Mouse (Mus musculus): ENCODE results near the gene H2al1c. TPM values are rescaled to one million over a fixed set of nuclear protein-coding genes. Genes with fewer than 3 reads are reported as not detected.
"Not testable (repeated sequence)": the region's sequence is repeated elsewhere in the genome, so short reads cannot be mapped to it uniquely, and the experiment has no call there.

H2al1c gene
- total RNA-seq (2012; rRNA removed) (not detected in 2 replicates), polyA plus RNA-seq (2012; ENCODE audit: insufficient read depth in 1 of 2, insufficient read length in 2 of 2, low read depth in 1 of 2, low replicate concordance in 2 of 2, missing spikeins in 1 of 2) (not detected)

DNA sequence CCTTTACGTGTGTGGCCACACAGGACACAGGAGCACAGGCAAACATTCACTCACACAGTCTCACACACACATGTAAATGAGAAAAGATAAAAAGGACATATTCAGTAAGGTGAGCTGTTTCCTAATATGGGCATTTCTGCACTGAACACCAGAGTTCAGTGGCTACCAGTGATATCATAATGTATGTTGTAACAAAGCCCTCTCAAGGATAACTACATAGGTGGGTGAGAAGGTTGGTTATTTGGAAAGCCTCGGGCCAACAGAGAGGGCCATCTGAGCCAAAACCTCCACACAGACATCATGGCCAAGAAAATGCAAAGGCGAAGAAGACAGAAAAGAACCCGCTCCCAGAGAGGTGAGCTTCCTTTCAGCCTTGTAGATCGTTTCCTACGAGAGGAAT is at the start of gene H2al1c:
H2al1c (plus strand) TSS at position 301 of the 400 bp plus-strand sequence.
- not testable (repeated sequence) for DNase-seq (ENCODE audit: low read depth, low spot score); H3K4me3 ChIP-seq (ENCODE audit: control insufficient read depth in 1 of 2, insufficient read depth in 1 of 2, low read depth in 2 of 2, low read length in 2 of 2); H3K79me2 ChIP-seq (ENCODE audit: control insufficient read depth, insufficient read depth, low read length, poor library complexity); H3K27ac ChIP-seq (ENCODE audit: control insufficient read depth, low read depth, low read length); H3K4me1 ChIP-seq (ENCODE audit: control insufficient read depth in 1 of 2, insufficient read depth in 2 of 2, low read length in 2 of 2); H3K27me3 ChIP-seq (ENCODE audit: control insufficient read depth in 1 of 2, insufficient read depth in 2 of 2, low read length in 2 of 2); H3K9ac ChIP-seq (ENCODE audit: control insufficient read depth, low read depth, low read length, poor library complexity, severe bottlenecking); H3K36me3 ChIP-seq (ENCODE audit: control insufficient read depth in 1 of 2, insufficient read depth in 2 of 2, low read length in 2 of 2); H3K9me3 ChIP-seq (replicated peaks; ENCODE audit: insufficient read depth, low read length)

DNA sequence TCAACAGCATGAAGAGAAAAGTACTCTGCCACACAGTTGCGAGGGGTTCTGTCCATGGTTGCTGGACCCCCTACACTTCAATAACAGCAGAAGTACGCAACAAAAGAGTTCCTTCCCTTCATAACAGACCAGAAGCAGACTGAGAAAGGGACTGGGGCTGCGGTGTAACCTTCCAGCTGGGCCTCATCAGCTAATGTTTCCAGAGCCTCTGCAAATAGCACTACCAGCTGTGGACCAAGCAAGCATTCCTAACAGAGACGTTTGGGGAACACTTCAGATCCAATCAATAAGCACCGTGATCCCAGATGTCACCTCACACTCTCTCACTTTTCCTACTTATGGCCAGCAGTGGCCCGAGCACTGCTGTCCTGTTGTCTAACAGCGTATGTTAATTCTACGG is 40.5 kb upstream of the H2al1c start:
- no peak overlapping the region for H3K9ac ChIP-seq (ENCODE audit: control insufficient read depth, low read depth, low read length, poor library complexity, severe bottlenecking)
- DNase-seq (ENCODE audit: low read depth, low spot score): no peak
- H3K36me3 ChIP-seq (ENCODE audit: control insufficient read depth in 1 of 2, insufficient read depth in 2 of 2, low read length in 2 of 2): no peaks in the 10 kb centered on the region
- H3K4me1 ChIP-seq (ENCODE audit: control insufficient read depth in 1 of 2, insufficient read depth in 2 of 2, low read length in 2 of 2): no peaks in the 10 kb centered on the region
- no peaks in the 10 kb centered on the region for H3K79me2 ChIP-seq (ENCODE audit: control insufficient read depth, insufficient read depth, low read length, poor library complexity)
- no peak overlapping the region for H3K4me3 ChIP-seq (ENCODE audit: control insufficient read depth in 1 of 2, insufficient read depth in 1 of 2, low read depth in 2 of 2, low read length in 2 of 2)
- no peaks in the 10 kb centered on the region for H3K27me3 ChIP-seq (ENCODE audit: control insufficient read depth in 1 of 2, insufficient read depth in 2 of 2, low read length in 2 of 2)
- no peak overlapping the region for H3K27ac ChIP-seq (ENCODE audit: control insufficient read depth, low read depth, low read length)
- no peaks in the 10 kb centered on the region for H3K9me3 ChIP-seq (replicated peaks; ENCODE audit: insufficient read depth, low read length)
- TF ChIP-seq MYC (IDR thresholded peaks at IDR 0.05; ENCODE audit: low read depth, low read length) (no peak), NRF1 (IDR thresholded peaks at IDR 0.05; ENCODE audit: insufficient read depth, low read depth, low read length, poor library complexity, severe bottlenecking) (no peak), POLR2AphosphoS5 (IDR thresholded peaks at IDR 0.05; ENCODE audit: borderline replicate concordance, low read depth, low read length) (no peak), MAX (IDR thresholded peaks at IDR 0.05; ENCODE audit: low read length) (no peak), NELFE (IDR thresholded peaks at IDR 0.05; ENCODE audit: low read depth, low read length) (no peak), GATA1 (IDR thresholded peaks at IDR 0.05; ENCODE audit: low read depth, low read length) (no peak), CTCF (IDR thresholded peaks at IDR 0.05 in 2 of 3, conservative IDR thresholded peaks at IDR 0.05 in 1 of 3; ENCODE audit: control insufficient read depth in 1 of 3, insufficient read depth in 1 of 3, low read depth in 2 of 3, low read length in 3 of 3, poor library complexity in 1 of 3, severe bottlenecking in 1 of 3) (no peak), MYB (IDR thresholded peaks at IDR 0.05; ENCODE audit: low read depth, low read length) (no peak), USF1 (IDR thresholded peaks at IDR 0.05; ENCODE audit: low read depth, low read length) (no peak), ZMIZ1 (IDR thresholded peaks at IDR 0.05; ENCODE audit: low read depth, low read length) (no peak), TCF12 (IDR thresholded peaks at IDR 0.05; ENCODE audit: low read depth, low read length) (no peak)

DNA sequence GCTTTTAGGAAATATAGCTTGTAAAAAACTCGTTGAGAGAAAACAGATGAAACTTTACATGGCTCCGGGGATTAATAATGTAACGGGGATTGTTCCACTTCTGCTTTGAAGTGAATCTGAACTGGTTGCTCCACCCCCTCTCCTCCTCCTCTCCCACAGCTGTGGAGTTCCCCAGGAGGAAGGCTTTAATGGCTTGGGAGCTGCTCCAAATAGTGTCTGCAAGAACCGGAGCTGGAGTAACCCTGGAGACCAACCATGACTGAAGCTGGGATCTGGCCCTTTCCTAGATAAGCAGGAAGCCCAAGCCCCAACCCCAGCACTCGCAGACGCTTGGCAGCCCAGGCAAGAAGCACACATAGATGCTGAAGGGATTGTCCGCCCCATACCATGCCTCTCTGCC is 37.7 kb upstream of the H2al1c start:
- DNase-seq (ENCODE audit: low read depth, low spot score): no peak
- Histone ChIP-seq H3K27ac (ENCODE audit: control insufficient read depth, low read depth, low read length) (no peak overlapping the region), H3K9me3 (replicated peaks; ENCODE audit: insufficient read depth, low read length) (no peaks in the 10 kb centered on the region), H3K4me1 (ENCODE audit: control insufficient read depth in 1 of 2, insufficient read depth in 2 of 2, low read length in 2 of 2) (no peaks in the 10 kb centered on the region), H3K36me3 (ENCODE audit: control insufficient read depth in 1 of 2, insufficient read depth in 2 of 2, low read length in 2 of 2) (no peaks in the 10 kb centered on the region), H3K79me2 (ENCODE audit: control insufficient read depth, insufficient read depth, low read length, poor library complexity) (no peaks in the 10 kb centered on the region), H3K9ac (ENCODE audit: control insufficient read depth, low read depth, low read length, poor library complexity, severe bottlenecking) (no peak overlapping the region), H3K27me3 (ENCODE audit: control insufficient read depth in 1 of 2, insufficient read depth in 2 of 2, low read length in 2 of 2) (no peaks in the 10 kb centered on the region), H3K4me3 (ENCODE audit: control insufficient read depth in 1 of 2, insufficient read depth in 1 of 2, low read depth in 2 of 2, low read length in 2 of 2) (no peak overlapping the region)
- TF ChIP-seq USF1 (IDR thresholded peaks at IDR 0.05; ENCODE audit: low read depth, low read length) (no peak), NELFE (IDR thresholded peaks at IDR 0.05; ENCODE audit: low read depth, low read length) (no peak), ZMIZ1 (IDR thresholded peaks at IDR 0.05; ENCODE audit: low read depth, low read length) (no peak)

Measured in MEL (cell line).